Mouse (Mus musculus): ENCODE results near the gene Wscd2. TPM values are rescaled to one million over a fixed set of nuclear protein-coding genes. Genes with fewer than 3 reads are reported as not detected.

Wscd2 gene
- polyA plus RNA-seq (2012; rRNA removed): 0.02 and 0.03 TPM in 2 replicates

GRCm38 (mm10) chr5:113490033-113490432 lies at the start of gene Wscd2:
Wscd2 (plus strand) TSS chr5:113490333.

Other genes starting within 250 kb of the Wscd2 start
- gene Sgsm1, start 179.5 kb upstream of the Wscd2 start, polyA plus RNA-seq (2012; rRNA removed): 1.1 and 1.3 TPM in 2 replicates
- gene Aym1, start 133.0 kb upstream of the Wscd2 start, polyA plus RNA-seq (2012; rRNA removed): not detected in 2 replicates
- 1.0 and 1.5 TPM in 2 replicates for gene Cmklr1, start 160.1 kb downstream of the Wscd2 start, polyA plus RNA-seq (2012; rRNA removed)
- gene 1700069L16Rik, start 234.4 kb downstream of the Wscd2 start, polyA plus RNA-seq (2012; rRNA removed): not detected in 2 replicates
- gene Ficd, start 245.5 kb downstream of the Wscd2 start, polyA plus RNA-seq (2012; rRNA removed): 1.2 and 1.3 TPM in 2 replicates